Mouse (Mus musculus): ENCODE measurements around the gene Gsto1. TPM values are rescaled to one million over a fixed set of nuclear protein-coding genes. Genes with fewer than 3 reads are reported as not detected.
A peak's percentile ranks its signal among the peaks of the same experiment; 100 is the strongest.

The Gsto1 gene
- polyA plus RNA-seq, 1 experiment: 340 TPM

- Histone ChIP-seq H3K27ac (ENCODE audit: insufficient read depth, low read length) (peak overlapping the region; percentile 96), H3K4me1 (ENCODE audit: control insufficient read depth, insufficient read depth, low read length) (peaks cover 16% of the 10 kb centered on the region), H3K4me3 (ENCODE audit: insufficient read depth, low read length) (peak overlapping the region; percentile 23)
- TF ChIP-seq CTCF (IDR thresholded peaks at IDR 0.05; ENCODE audit: borderline replicate concordance, insufficient read depth, low read length) (no peak), POLR2A (IDR thresholded peaks at IDR 0.05; ENCODE audit: low read depth, low read length) (no peak; the same call in 1 of the 2 replicates)
These were observed 597 bp upstream of the Gsto1 start for GRCm38 (mm10) chr19:47853951-47854795.

DNA sequence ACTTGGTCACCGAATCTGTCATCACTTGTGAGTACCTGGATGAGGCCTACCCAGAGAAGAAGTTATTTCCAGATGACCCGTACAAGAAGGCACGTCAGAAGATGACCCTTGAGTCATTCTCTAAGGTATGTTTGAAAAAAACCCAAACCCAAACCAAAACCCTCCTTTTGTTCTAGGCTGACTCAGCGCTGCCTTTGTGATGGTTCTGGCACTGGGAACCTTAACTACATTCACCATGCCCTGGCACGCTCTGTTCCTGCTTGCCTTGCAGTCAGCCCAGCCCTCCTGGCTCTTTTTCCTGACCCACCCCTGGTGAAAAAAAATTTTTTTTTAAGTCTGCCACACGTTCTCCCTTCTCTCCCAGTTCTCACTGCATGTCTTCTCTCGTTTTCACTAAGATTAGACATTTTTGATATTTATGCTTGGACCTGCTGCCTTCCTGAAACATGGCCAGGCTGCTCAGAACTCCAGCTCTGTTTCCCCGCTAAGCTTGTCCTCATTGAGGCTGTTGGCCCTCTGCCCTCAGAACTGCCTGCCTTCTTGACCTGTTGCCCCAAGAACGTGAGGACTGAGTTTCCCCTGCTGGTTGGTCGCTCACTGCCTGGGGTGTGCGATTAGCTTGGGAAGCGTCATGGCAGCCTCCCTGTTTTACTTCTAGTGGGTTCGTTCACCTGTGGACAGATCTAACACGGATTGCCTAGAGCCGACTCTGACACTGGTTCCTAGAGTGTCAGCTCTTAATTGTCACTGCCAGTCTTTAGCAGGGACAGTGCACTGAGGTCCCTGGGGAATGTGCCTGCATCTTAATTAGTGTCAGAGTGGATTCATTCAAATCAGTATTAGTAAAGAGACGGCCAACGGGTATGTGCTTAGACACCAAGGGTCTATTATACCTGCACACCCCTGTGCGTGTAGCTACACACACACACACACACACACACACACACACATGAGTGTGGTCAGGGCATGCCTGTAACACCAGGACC lies 3.5 kb downstream of the Gsto1 start:
- H3K4me3 ChIP-seq (ENCODE audit: insufficient read depth, low read length): no peak overlapping the region
- peaks cover 8% of the 10 kb centered on the region; the same call in 1 of the 2 replicates for H3K4me1 ChIP-seq (ENCODE audit: control insufficient read depth, insufficient read depth, low read length)
- peak overlapping the region; percentile 29 for H3K27ac ChIP-seq (ENCODE audit: insufficient read depth, low read length)
- TF ChIP-seq POLR2A (IDR thresholded peaks at IDR 0.05; ENCODE audit: low read depth, low read length) (no peak), CTCF (IDR thresholded peaks at IDR 0.05; ENCODE audit: borderline replicate concordance, insufficient read depth, low read length) (no peak)

- no peak for TF ChIP-seq CTCF (IDR thresholded peaks at IDR 0.05; ENCODE audit: borderline replicate concordance, insufficient read depth, low read length)
- TF ChIP-seq POLR2A (IDR thresholded peaks at IDR 0.05; ENCODE audit: low read depth, low read length): no peak
- Histone ChIP-seq H3K27ac (ENCODE audit: insufficient read depth, low read length) (no peak overlapping the region), H3K4me1 (ENCODE audit: control insufficient read depth, insufficient read depth, low read length) (peaks cover 8% of the 10 kb centered on the region; the same call in 1 of the 2 replicates), H3K4me3 (ENCODE audit: insufficient read depth, low read length) (no peak overlapping the region)
These were observed 4.4 kb downstream of the Gsto1 start for GRCm38 (mm10) chr19:47859180-47859579.

DNA sequence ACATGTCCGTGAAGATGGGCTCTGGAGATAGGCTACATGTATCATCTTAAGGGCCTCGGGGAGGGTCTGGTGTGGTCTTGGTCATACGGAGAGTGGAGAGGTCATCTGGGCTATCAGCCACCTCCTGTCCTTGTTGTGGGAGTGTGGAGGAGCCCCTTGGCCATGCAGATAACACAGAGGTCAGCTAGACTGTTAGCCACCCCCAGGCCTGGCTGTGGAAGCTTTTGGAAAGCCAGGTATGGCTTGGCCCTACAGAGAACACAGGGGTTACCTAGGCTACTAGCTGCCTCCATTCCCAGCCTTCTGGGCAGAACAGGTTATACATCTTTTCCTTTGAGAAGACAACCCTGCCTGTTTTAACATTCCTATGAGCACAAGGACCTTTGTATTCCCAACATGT lies 7.8 kb downstream of the Gsto1 start:
- TF ChIP-seq CTCF (IDR thresholded peaks at IDR 0.05; ENCODE audit: borderline replicate concordance, insufficient read depth, low read length) (no peak), POLR2A (IDR thresholded peaks at IDR 0.05; ENCODE audit: low read depth, low read length) (no peak)
- Histone ChIP-seq H3K4me1 (ENCODE audit: control insufficient read depth, insufficient read depth, low read length) (peaks cover 5% of the 10 kb centered on the region; the same call in 1 of the 2 replicates), H3K4me3 (ENCODE audit: insufficient read depth, low read length) (no peak overlapping the region), H3K27ac (ENCODE audit: insufficient read depth, low read length) (no peak overlapping the region)

DNA sequence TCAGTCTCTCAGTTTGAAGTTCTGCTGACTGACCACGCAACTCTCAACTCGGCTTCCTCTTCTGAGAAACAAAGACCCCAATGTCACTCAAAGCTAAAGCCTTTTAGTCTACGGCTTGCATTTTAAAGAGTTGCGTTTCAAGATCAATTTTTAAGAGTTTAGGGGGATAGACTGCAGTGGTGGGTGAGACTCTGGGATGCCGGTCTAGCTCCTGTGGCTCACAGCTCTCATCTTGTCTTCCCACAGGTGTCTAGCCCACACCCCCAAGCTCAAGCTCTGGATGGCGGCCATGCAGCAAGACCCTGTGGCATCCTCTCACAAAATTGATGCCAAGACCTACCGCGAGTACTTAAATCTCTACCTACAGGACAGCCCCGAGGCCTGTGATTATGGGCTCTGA lies 9.3 kb downstream of the Gsto1 start:
- Histone ChIP-seq H3K4me3 (ENCODE audit: insufficient read depth, low read length) (no peak overlapping the region), H3K4me1 (ENCODE audit: control insufficient read depth, insufficient read depth, low read length) (peaks cover 7% of the 10 kb centered on the region), H3K27ac (ENCODE audit: insufficient read depth, low read length) (no peak overlapping the region)
- TF ChIP-seq POLR2A (IDR thresholded peaks at IDR 0.05; ENCODE audit: low read depth, low read length): no peak
- TF ChIP-seq CTCF (IDR thresholded peaks at IDR 0.05; ENCODE audit: borderline replicate concordance, insufficient read depth, low read length): no peak

GRCm38 (mm10) chr19:47864721-47865120 lies 10.0 kb downstream of the Gsto1 start:
- Histone ChIP-seq H3K27ac (ENCODE audit: insufficient read depth, low read length) (no peak overlapping the region), H3K4me3 (ENCODE audit: insufficient read depth, low read length) (no peak overlapping the region), H3K4me1 (ENCODE audit: control insufficient read depth, insufficient read depth, low read length) (peaks cover 12% of the 10 kb centered on the region)
- TF ChIP-seq CTCF (IDR thresholded peaks at IDR 0.05; ENCODE audit: borderline replicate concordance, insufficient read depth, low read length) (no peak), POLR2A (IDR thresholded peaks at IDR 0.05; ENCODE audit: low read depth, low read length) (no peak)

- Histone ChIP-seq H3K27ac (ENCODE audit: insufficient read depth, low read length) (peak within 1 kb of the TSS; percentile 67), H3K4me3 (ENCODE audit: insufficient read depth, low read length) (peak within 1 kb of the TSS; percentile 34)
These were observed 10.7 kb downstream of the Gsto1 start, which contains the start of gene Gsto2 for GRCm38 (mm10) chr19:47865353-47865947. Gene Gsto2 (plus strand): TSS chr19:47865534.

GRCm38 (mm10) chr19:47867628-47868175 lies 12.9 kb downstream of the Gsto1 start:
- TF ChIP-seq POLR2A (IDR thresholded peaks at IDR 0.05; ENCODE audit: low read depth, low read length): no peak
- no peak for TF ChIP-seq CTCF (IDR thresholded peaks at IDR 0.05; ENCODE audit: borderline replicate concordance, insufficient read depth, low read length)
- H3K4me1 ChIP-seq (ENCODE audit: control insufficient read depth, insufficient read depth, low read length): peaks cover 21% of the 10 kb centered on the region
- H3K27ac ChIP-seq (ENCODE audit: insufficient read depth, low read length): peak overlapping the region; percentile 68; the same call in 1 of the 2 replicates
- no peak overlapping the region for H3K4me3 ChIP-seq (ENCODE audit: insufficient read depth, low read length)

More at GRCm38 (mm10) chr19:47865353-47865947, 10.7 kb downstream of the Gsto1 start, which contains the start of gene Gsto2:
- peak; percentile 70 for TF ChIP-seq POLR2A (IDR thresholded peaks at IDR 0.05; ENCODE audit: low read depth, low read length)
- 0 out of 2 replicates have a peak, but pooled peaks have one; percentile 13 for TF ChIP-seq CTCF (IDR thresholded peaks at IDR 0.05; ENCODE audit: borderline replicate concordance, insufficient read depth, low read length)
- H3K4me1 ChIP-seq (ENCODE audit: control insufficient read depth, insufficient read depth, low read length): peaks cover 17% of the 10 kb centered on the region

DNA sequence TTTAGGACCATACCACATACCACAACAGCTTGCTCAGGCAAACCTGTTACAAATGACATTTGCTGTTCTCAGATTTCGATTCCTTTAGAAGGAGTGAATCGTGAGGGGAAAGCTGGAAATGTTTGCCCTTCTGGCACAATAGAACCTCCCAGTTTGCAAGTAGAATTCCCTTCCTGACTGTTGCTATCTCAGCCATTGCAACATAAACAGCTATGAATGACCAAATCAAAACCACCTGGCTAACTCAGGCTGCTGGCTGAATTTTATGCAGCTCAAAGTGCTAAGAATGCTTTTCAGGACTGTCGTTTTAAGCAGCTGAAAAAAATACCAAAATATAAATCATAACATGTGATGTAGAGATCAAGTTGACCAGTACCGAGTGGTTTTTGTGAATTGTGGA lies 14.2 kb downstream of the Gsto1 start:
- H3K4me1 ChIP-seq (ENCODE audit: control insufficient read depth, insufficient read depth, low read length): peaks cover 21% of the 10 kb centered on the region
- TF ChIP-seq POLR2A (IDR thresholded peaks at IDR 0.05; ENCODE audit: low read depth, low read length) (no peak), CTCF (IDR thresholded peaks at IDR 0.05; ENCODE audit: borderline replicate concordance, insufficient read depth, low read length) (no peak)
- peak overlapping the region; percentile 83 for H3K27ac ChIP-seq (ENCODE audit: insufficient read depth, low read length)
- no peak overlapping the region for H3K4me3 ChIP-seq (ENCODE audit: insufficient read depth, low read length)
